Mouse (Mus musculus): ENCODE results near the gene Ptov1. TPM values are rescaled to one million over a fixed set of nuclear protein-coding genes. Genes with fewer than 3 reads are reported as not detected.

The Ptov1 gene
- polyA plus RNA-seq, 1 experiment from 2014 or later, result 350 TPM

GRCm38 (mm10) chr7:44814423-44814822 is 55.2 kb downstream of the Ptov1 start:
- Histone ChIP-seq H3K27ac (replicated peaks; ENCODE audit: low read depth, low read length) (no peak overlapping the region), H3K9ac (replicated peaks; ENCODE audit: low read length) (no peak overlapping the region), H3K9me3 (replicated peaks; ENCODE audit: control insufficient read depth, low read length) (no peaks in the 10 kb centered on the region), H3K36me3 (replicated peaks; ENCODE audit: control insufficient read depth, insufficient read depth, low read depth, low read length) (no peaks in the 10 kb centered on the region), H3K4me2 (ENCODE audit: low read depth, low read length) (no peak overlapping the region; the same call in 1 of the 2 replicates), H3K4me1 (ENCODE audit: control insufficient read depth, insufficient read depth, low read length) (peaks cover 14% of the 10 kb centered on the region), H3K4me3 (ENCODE audit: low read depth, low read length) (no peak overlapping the region), H3K27me3 (ENCODE audit: control insufficient read depth, insufficient read depth, low read length) (no peaks in the 10 kb centered on the region)
- DNase-seq (ENCODE audit: low spot score), result no peak
- no peak for ATAC-seq (replicated peaks; ENCODE audit: insufficient number of reproducible peaks, low FRiP score, low TSS enrichment, low read depth)
- WGBS, result 98% methylated on average over 4 of the region's 4 CpGs

- Histone ChIP-seq H3K4me2 (ENCODE audit: low read depth, low read length) (no peak overlapping the region), H3K27ac (replicated peaks; ENCODE audit: low read depth, low read length) (no peak overlapping the region), H3K4me3 (ENCODE audit: low read depth, low read length) (no peak overlapping the region), H3K27me3 (ENCODE audit: control insufficient read depth, insufficient read depth, low read length) (no peaks in the 10 kb centered on the region), H3K4me1 (ENCODE audit: control insufficient read depth, insufficient read depth, low read length) (peaks cover 14% of the 10 kb centered on the region), H3K9me3 (replicated peaks; ENCODE audit: control insufficient read depth, low read length) (no peaks in the 10 kb centered on the region), H3K9ac (replicated peaks; ENCODE audit: low read length) (no peak overlapping the region), H3K36me3 (replicated peaks; ENCODE audit: control insufficient read depth, insufficient read depth, low read depth, low read length) (no peaks in the 10 kb centered on the region)
- no peak for ATAC-seq (replicated peaks; ENCODE audit: insufficient number of reproducible peaks, low FRiP score, low TSS enrichment, low read depth)
- WGBS, result 93% methylated on average over 3 of the region's 3 CpGs
- no peak for DNase-seq (ENCODE audit: low spot score)
Observed at GRCm38 (mm10) chr7:44813985-44814384, 55.6 kb downstream of the Ptov1 start.

MicroRNAs encoded within 50 kb of the gene (microRNA counts, 519-probe panel; counts per million panel counts)
- microRNA mmu-miR-707, result not detected

Small RNA genes within 50 kb of the gene (microRNA-seq; reads per million reads assigned to microRNA genes)
- not detected for gene Mir707 (ENCODE audit: borderline number of aligned reads)

Other genes starting within 250 kb of the Ptov1 start
- gene Myh14, start 198.9 kb downstream of the Ptov1 start, polyA plus RNA-seq (2014; fragmentation: Nextera tagmentation; extraction: Ambion mirVana), result 2.1 and 4.5 TPM in 2 replicates
- not detected in 2 replicates for gene Izumo2, start 161.0 kb downstream of the Ptov1 start, polyA plus RNA-seq (2014; fragmentation: Nextera tagmentation; extraction: Ambion mirVana)
- gene Vrk3, start 121.4 kb downstream of the Ptov1 start, polyA plus RNA-seq (2014; fragmentation: Nextera tagmentation; extraction: Ambion mirVana), result 32.3 and 38.0 TPM in 2 replicates
- 3.3 and 3.6 TPM in 2 replicates for gene Zfp473, start 118.7 kb downstream of the Ptov1 start, polyA plus RNA-seq (2014; fragmentation: Nextera tagmentation; extraction: Ambion mirVana)
- 66.9 and 72.6 TPM in 2 replicates for gene Nup62, start 53.7 kb downstream of the Ptov1 start, polyA plus RNA-seq (2014; fragmentation: Nextera tagmentation; extraction: Ambion mirVana)
- gene Il4i1, start 53.4 kb downstream of the Ptov1 start, polyA plus RNA-seq (2014; fragmentation: Nextera tagmentation; extraction: Ambion mirVana), result 0.52 and 1.9 TPM in 2 replicates
- gene Atf5, start 53.1 kb downstream of the Ptov1 start, polyA plus RNA-seq (2014; fragmentation: Nextera tagmentation; extraction: Ambion mirVana), result 2.9 and 3.1 TPM in 2 replicates
- 32.4 and 42.5 TPM in 2 replicates for gene Akt1s1, start 20.8 kb downstream of the Ptov1 start, polyA plus RNA-seq (2014; fragmentation: Nextera tagmentation; extraction: Ambion mirVana)
- gene Tbc1d17, start 20.7 kb downstream of the Ptov1 start, polyA plus RNA-seq (2014; fragmentation: Nextera tagmentation; extraction: Ambion mirVana), result 55.1 and 75.1 TPM in 2 replicates
- 21.6 and 25.3 TPM in 2 replicates for gene Pnkp, start 12.6 kb downstream of the Ptov1 start, polyA plus RNA-seq (2014; fragmentation: Nextera tagmentation; extraction: Ambion mirVana)
- gene Med25, start 22.9 kb upstream of the Ptov1 start, polyA plus RNA-seq (2014; fragmentation: Nextera tagmentation; extraction: Ambion mirVana), result 44.5 and 50.3 TPM in 2 replicates
- 11.8 and 13.2 TPM in 2 replicates for gene Fuz, start 26.3 kb upstream of the Ptov1 start, polyA plus RNA-seq (2014; fragmentation: Nextera tagmentation; extraction: Ambion mirVana)
- 70.1 and 70.3 TPM in 2 replicates for gene Ap2a1, start 59.7 kb upstream of the Ptov1 start, polyA plus RNA-seq (2014; fragmentation: Nextera tagmentation; extraction: Ambion mirVana)
- gene Tsks, start 73.4 kb upstream of the Ptov1 start, polyA plus RNA-seq (2014; fragmentation: Nextera tagmentation; extraction: Ambion mirVana), result 0.21 TPM in 1 of 2 replicates, not detected in the other
- gene Cpt1c, start 105.1 kb upstream of the Ptov1 start, polyA plus RNA-seq (2014; fragmentation: Nextera tagmentation; extraction: Ambion mirVana), result 14.3 and 17.1 TPM in 2 replicates
- 289 and 293 TPM in 2 replicates for gene Prmt1, start 116.8 kb upstream of the Ptov1 start, polyA plus RNA-seq (2014; fragmentation: Nextera tagmentation; extraction: Ambion mirVana)
- 62.4 and 71.9 TPM in 2 replicates for gene Irf3, start 127.9 kb upstream of the Ptov1 start, polyA plus RNA-seq (2014; fragmentation: Nextera tagmentation; extraction: Ambion mirVana)
- 69.9 and 71.7 TPM in 2 replicates for gene Bcl2l12, start 128.9 kb upstream of the Ptov1 start, polyA plus RNA-seq (2014; fragmentation: Nextera tagmentation; extraction: Ambion mirVana)
- 40.0 and 41.1 TPM in 2 replicates for gene Scaf1, start 146.6 kb upstream of the Ptov1 start, polyA plus RNA-seq (2014; fragmentation: Nextera tagmentation; extraction: Ambion mirVana)
- gene Rras, start 148.2 kb upstream of the Ptov1 start, polyA plus RNA-seq (2014; fragmentation: Nextera tagmentation; extraction: Ambion mirVana), result 18.5 and 23.9 TPM in 2 replicates
- 10.9 and 11.8 TPM in 2 replicates for gene Prr12, start 183.1 kb upstream of the Ptov1 start, polyA plus RNA-seq (2014; fragmentation: Nextera tagmentation; extraction: Ambion mirVana)
- 59.2 and 63.8 TPM in 2 replicates for gene Nosip, start 192.6 kb upstream of the Ptov1 start, polyA plus RNA-seq (2014; fragmentation: Nextera tagmentation; extraction: Ambion mirVana)
- gene Prrg2, start 192.9 kb upstream of the Ptov1 start, polyA plus RNA-seq (2014; fragmentation: Nextera tagmentation; extraction: Ambion mirVana), result 17.9 and 20.3 TPM in 2 replicates
- gene Rcn3, start 222.4 kb upstream of the Ptov1 start, polyA plus RNA-seq (2014; fragmentation: Nextera tagmentation; extraction: Ambion mirVana), result 221 and 234 TPM in 2 replicates
- gene Fcgrt, start 234.1 kb upstream of the Ptov1 start, polyA plus RNA-seq (2014; fragmentation: Nextera tagmentation; extraction: Ambion mirVana), result 12.6 TPM in 2 replicates

Measured in embryonic facial prominence, embryonic 11.5 days (tissue).